Mouse (Mus musculus) T-cell, adult 2 months (primary cell): ENCODE measurements around the gene Phc2.
A peak's percentile ranks its signal among the peaks of the same experiment; 100 is the strongest.
"Not testable (repeated sequence)": the region's sequence is repeated elsewhere in the genome, so short reads cannot be mapped to it uniquely, and the experiment has no call there.

Source experiments
- DNase-seq: peaks from one replicate; pipeline ENCODE4 v3.0.0; 2022; ENCODE audit warnings: low spot score

Gene Phc2

GRCm38 (mm10) chr4:128645896-128646295 is 8.6 kb upstream of the Phc2 start:
- DNase-seq, result no peak

- no peak for DNase-seq
Measured at GRCm38 (mm10) chr4:128646762-128647161, 7.7 kb upstream of the Phc2 start.

GRCm38 (mm10) chr4:128648567-128649255 is 5.8 kb upstream of the Phc2 start:
- no peak for DNase-seq

GRCm38 (mm10) chr4:128651530-128651929 is 3.0 kb upstream of the Phc2 start:
- no peak for DNase-seq

- no peak for DNase-seq
Measured at GRCm38 (mm10) chr4:128652584-128653298, 1.8 kb upstream of the Phc2 start.

- no peak for DNase-seq
Measured at GRCm38 (mm10) chr4:128655446-128655845, 944 bp downstream of the Phc2 start.

GRCm38 (mm10) chr4:128660196-128660595 is 5.7 kb downstream of the Phc2 start:
- DNase-seq, result no peak

- no peak for DNase-seq
Measured at GRCm38 (mm10) chr4:128661063-128661462, 6.6 kb downstream of the Phc2 start.

GRCm38 (mm10) chr4:128664002-128664401 is 9.5 kb downstream of the Phc2 start:
- no peak for DNase-seq

- DNase-seq, result not testable (repeated sequence)
Measured at GRCm38 (mm10) chr4:128666362-128666761, 11.9 kb downstream of the Phc2 start.

- DNase-seq, result not testable (repeated sequence)
Measured at GRCm38 (mm10) chr4:128667195-128667594, 12.7 kb downstream of the Phc2 start.

GRCm38 (mm10) chr4:128669229-128669628 is 14.7 kb downstream of the Phc2 start:
- no peak for DNase-seq

- no peak for DNase-seq
Measured at GRCm38 (mm10) chr4:128670566-128671191, 16.2 kb downstream of the Phc2 start.

- DNase-seq, result no peak
Measured at GRCm38 (mm10) chr4:128672494-128672893, 18.0 kb downstream of the Phc2 start.

- no peak for DNase-seq
Measured at GRCm38 (mm10) chr4:128678564-128679217, 24.2 kb downstream of the Phc2 start.

- no peak for DNase-seq
Measured at GRCm38 (mm10) chr4:128681126-128681525, 26.6 kb downstream of the Phc2 start.

- DNase-seq, result no peak
Measured at GRCm38 (mm10) chr4:128682281-128682680, 27.8 kb downstream of the Phc2 start.

GRCm38 (mm10) chr4:128683706-128684105 is 29.2 kb downstream of the Phc2 start:
- no peak for DNase-seq

GRCm38 (mm10) chr4:128684108-128684507 is 29.6 kb downstream of the Phc2 start:
- no peak for DNase-seq

GRCm38 (mm10) chr4:128688513-128688913 is 34.0 kb downstream of the Phc2 start:
- peak; percentile 13 for DNase-seq

- peak; percentile 56 for DNase-seq
Measured at GRCm38 (mm10) chr4:128688976-128689375, 34.5 kb downstream of the Phc2 start.

- no peak for DNase-seq
Measured at GRCm38 (mm10) chr4:128689739-128690304, 35.3 kb downstream of the Phc2 start.
